In the genomic region with DNA sequence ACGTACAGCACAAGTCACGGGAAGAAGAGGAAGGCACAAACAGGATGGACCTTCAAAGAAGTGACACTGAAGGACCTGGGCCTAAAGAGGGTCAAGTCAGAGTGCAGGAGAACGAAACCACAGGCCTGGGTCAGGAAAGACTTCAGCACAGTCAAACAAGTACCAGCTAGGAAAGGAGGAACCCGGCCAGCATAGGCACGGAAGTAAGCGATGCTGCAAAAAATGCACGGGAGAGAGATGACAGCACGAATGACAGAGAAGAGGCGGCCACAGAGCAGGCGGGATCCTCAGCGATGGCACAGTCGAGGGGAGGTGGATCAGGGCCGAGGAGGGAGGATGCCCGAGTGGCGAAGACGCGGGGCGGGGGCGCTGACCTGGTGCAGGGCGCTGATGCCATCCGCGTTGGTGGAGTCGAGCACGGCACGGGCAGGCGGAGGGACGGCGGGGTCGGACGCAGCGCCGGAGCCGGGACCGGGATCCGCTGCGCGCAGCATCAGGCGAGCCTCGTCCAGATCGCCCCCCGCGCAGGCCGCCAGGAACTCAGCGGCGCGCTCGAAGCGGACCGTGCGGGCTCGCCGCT, we compare ENCODE assay signal across 8 mouse cellular contexts. TPM values are rescaled to one million over a fixed set of nuclear protein-coding genes. Genes with fewer than 3 reads are reported as not detected.
A peak's percentile ranks its signal among the peaks of the same experiment; 100 is the strongest.
DNase-seq lines count a peak whose midpoint lies in the region; ATAC-seq lines count a peak whose summit lies in the region.

No protein-coding gene starts in this region.

- H3K27ac ChIP-seq in hindbrain, embryonic 11.5 days (ENCODE audit: low read depth, low read length): peak overlapping the region; percentile 76

- H3K27me3 ChIP-seq in hindbrain, embryonic 11.5 days (ENCODE audit: control insufficient read depth, insufficient read depth, low read length): no peaks in the 10 kb centered on the region

- under 1% methylated on average over 41 of the region's 52 CpGs for WGBS in hindbrain, embryonic 11.5 days

- peak; percentile 57 for ATAC-seq in erythroblast, adult 5-6 weeks (replicated peaks; ENCODE audit: low FRiP score, poor library complexity, severe bottlenecking)
- peak; percentile 37 for ATAC-seq in hindbrain, embryonic 11.5 days (ENCODE audit: low FRiP score)

- H3K36me3 ChIP-seq in hindbrain, embryonic 11.5 days (ENCODE audit: control insufficient read depth, insufficient read depth, low read length): no peaks in the 10 kb centered on the region

- peak overlapping the region; percentile 50 for H3K4me2 ChIP-seq in hindbrain, embryonic 11.5 days (replicated peaks; ENCODE audit: low read depth, low read length)

- DNase-seq in CD8-positive naive resting alpha-beta T cell, adult 2 months (ENCODE audit: low read depth in 2 of 2, low spot score in 2 of 2): peak; percentile 40 to 60
- DNase-seq in adrenal gland, postnatal 25 days: peak; percentile 61
- DNase-seq in hindbrain, embryonic 11.5 days (ENCODE audit: low spot score): peak; percentile 54
- DNase-seq in layer of hippocampus, postnatal 25 days (ENCODE audit: extremely low spot score in 1 of 2, low spot score in 1 of 2): peak; percentile 33 to 46
- peak; percentile 47 for DNase-seq in lung, postnatal 25 days (ENCODE audit: low spot score)
- DNase-seq in right cerebral cortex, adult 2 months (ENCODE audit: low spot score in 2 of 2): peak; percentile 45 to 47
- DNase-seq in urinary bladder, postnatal 25 days (ENCODE audit: low spot score): peak; percentile 41

- H3K9me3 ChIP-seq in hindbrain, embryonic 11.5 days (ENCODE audit: control insufficient read depth, low read length): no peaks in the 10 kb centered on the region

- peaks cover 9% of the 10 kb centered on the region for H3K4me1 ChIP-seq in hindbrain, embryonic 11.5 days (replicated peaks; ENCODE audit: control insufficient read depth, insufficient read depth, low read length)

- H3K9ac ChIP-seq in hindbrain, embryonic 11.5 days (ENCODE audit: low read depth, low read length): peak overlapping the region; percentile 86

- H3K4me3 ChIP-seq in hindbrain, embryonic 11.5 days (ENCODE audit: low read depth, low read length): peak overlapping the region; percentile 71

RNA-seq across cellular contexts. Expression of a gene that starts 0.5 kb away (rescaled TPM):
- total RNA-seq in adrenal gland, postnatal 25 days (2021): 94.4 and 98.3 TPM in 2 replicates
- total RNA-seq in erythroblast, adult 5-6 weeks (2015; ENCODE audit: low replicate concordance): 37.2 and 45.3 TPM in 2 replicates
- 41.3 and 52.0 TPM in 2 replicates for total RNA-seq in erythroblast, adult 5-6 weeks (2017; ENCODE audit: low replicate concordance)
- 38.8 and 44.0 TPM in 2 replicates for polyA plus RNA-seq in hindbrain, embryonic 11.5 days (2014; fragmentation: Nextera tagmentation; extraction: Ambion mirVana)
- 100 to 1,000 TPM; 128 to 167 TPM for total RNA-seq in layer of hippocampus, postnatal 25 days (2021)

RNA-seq across cellular contexts. Expression of a gene that starts 15.2 kb away (rescaled TPM):
- 0.94 and 2.2 TPM in 2 replicates for total RNA-seq in adrenal gland, postnatal 25 days (2021)
- 1.3 TPM in 1 of 2 replicates, not detected in the other for total RNA-seq in erythroblast, adult 5-6 weeks (2015; ENCODE audit: low replicate concordance)
- total RNA-seq in erythroblast, adult 5-6 weeks (2017; ENCODE audit: low replicate concordance): 3.8 and 7.2 TPM in 2 replicates
- polyA plus RNA-seq in hindbrain, embryonic 11.5 days (2014; fragmentation: Nextera tagmentation; extraction: Ambion mirVana): 18.1 and 27.4 TPM in 2 replicates
- 1 to 10 TPM; 1.5 to 1.9 TPM for total RNA-seq in layer of hippocampus, postnatal 25 days (2021)

RNA-seq across cellular contexts. Expression of a gene that starts 23.0 kb away (rescaled TPM):
- total RNA-seq in adrenal gland, postnatal 25 days (2021): 0.85 TPM in 1 of 2 replicates, not detected in the other
- total RNA-seq in erythroblast, adult 5-6 weeks (2015; ENCODE audit: low replicate concordance): not detected in 2 replicates
- total RNA-seq in erythroblast, adult 5-6 weeks (2017; ENCODE audit: low replicate concordance): not detected in 2 replicates
- polyA plus RNA-seq in hindbrain, embryonic 11.5 days (2014; fragmentation: Nextera tagmentation; extraction: Ambion mirVana): 1.8 and 2.5 TPM in 2 replicates
- total RNA-seq in layer of hippocampus, postnatal 25 days (2021): under 1 TPM in 1 of 2 experiments, not detected in 1; 0.44 TPM

RNA-seq across cellular contexts. Expression of a gene that starts 31.3 kb away (rescaled TPM):
- total RNA-seq in adrenal gland, postnatal 25 days (2021): 0.91 and 1.2 TPM in 2 replicates
- total RNA-seq in erythroblast, adult 5-6 weeks (2015; ENCODE audit: low replicate concordance): 1.2 TPM in 1 of 2 replicates, not detected in the other
- total RNA-seq in erythroblast, adult 5-6 weeks (2017; ENCODE audit: low replicate concordance): 0.28 TPM in 1 of 2 replicates, not detected in the other
- polyA plus RNA-seq in hindbrain, embryonic 11.5 days (2014; fragmentation: Nextera tagmentation; extraction: Ambion mirVana): 1.2 and 1.3 TPM in 2 replicates
- total RNA-seq in layer of hippocampus, postnatal 25 days (2021): under 1 TPM; 0.34 to 0.38 TPM

RNA-seq across cellular contexts. Expression of a gene that starts 40.5 kb away (rescaled TPM):
- total RNA-seq in adrenal gland, postnatal 25 days (2021): 8.0 and 10.1 TPM in 2 replicates
- total RNA-seq in erythroblast, adult 5-6 weeks (2015; ENCODE audit: low replicate concordance): 17.1 and 19.4 TPM in 2 replicates
- total RNA-seq in erythroblast, adult 5-6 weeks (2017; ENCODE audit: low replicate concordance): 36.6 and 47.0 TPM in 2 replicates
- polyA plus RNA-seq in hindbrain, embryonic 11.5 days (2014; fragmentation: Nextera tagmentation; extraction: Ambion mirVana): 4.6 and 4.9 TPM in 2 replicates
- total RNA-seq in layer of hippocampus, postnatal 25 days (2021): 1 to 10 TPM; 5.3 to 5.7 TPM

Comparison
In these comparisons a context has a peak if more than half of its experiments do, and no peak if none do; other contexts are left out.
1. Peak in every context shown above with its lines: DNase-seq, ATAC-seq, H3K4me3 ChIP-seq and H3K27ac ChIP-seq.